Comparison of ENCODE assay signal across 13 mouse cellular contexts in the genomic region with DNA sequence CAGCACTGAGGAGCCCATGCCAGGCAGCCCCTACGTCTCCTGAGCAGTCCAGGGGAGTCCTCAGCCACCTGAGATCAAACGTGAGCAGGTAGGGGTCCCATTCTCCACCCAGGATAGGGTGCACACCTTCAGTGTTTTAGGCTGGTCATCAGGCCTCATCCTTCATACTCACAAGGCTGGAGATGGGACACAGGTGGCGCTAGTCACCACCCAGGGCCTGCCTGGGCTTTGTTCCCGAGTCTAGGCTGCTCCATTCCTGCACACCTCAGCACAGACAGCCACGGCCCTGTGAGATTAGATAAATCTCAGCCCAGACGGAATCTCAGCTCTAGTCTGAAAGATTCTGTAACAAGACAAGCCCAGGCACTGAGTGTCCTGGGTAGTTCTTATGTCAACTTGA. TPM values are rescaled to one million over a fixed set of nuclear protein-coding genes. Genes with fewer than 3 reads are reported as not detected.
DNase-seq lines count a peak whose midpoint lies in the region; ATAC-seq and TF ChIP-seq lines count a peak whose summit lies in the region.
"Had no signal": no experiment of that assay in that cellular context is flagged by ENCODE, and none has a peak within 500 bp of the region (broad histone marks: within the 10 kb centered on the region; RNA-seq: fewer than 3 reads in every experiment).

No protein-coding gene starts in this region.

- H3K9ac ChIP-seq in embryonic facial prominence, embryonic 13.5 days = 0 out of 2 replicates have a peak overlapping the region, but pooled peaks have one; percentile 4
- 0 out of 2 replicates have a peak overlapping the region, but pooled peaks have one; percentile 6 for H3K9ac ChIP-seq in midbrain, embryonic 12.5 days (replicated peaks)
- no peak overlapping the region for H3K9ac ChIP-seq in midbrain, embryonic 14.5 days (replicated peaks; ENCODE audit: low read length)
- 0 out of 2 replicates have a peak overlapping the region, but pooled peaks have one; percentile 68 for H3K9ac ChIP-seq in hindbrain, embryonic 14.5 days
- H3K9ac ChIP-seq in stomach, postnatal 0 days (ENCODE audit: low read length) = no peak overlapping the region

- 63% methylated on average over 6 of the region's 6 CpGs for WGBS in embryonic facial prominence, embryonic 13.5 days
- WGBS in embryonic facial prominence, embryonic 10.5 days = 73% methylated on average over 6 of the region's 6 CpGs
- 76% methylated on average over 6 of the region's 6 CpGs for WGBS in midbrain, embryonic 12.5 days
- 69% methylated on average over 6 of the region's 6 CpGs for WGBS in midbrain, embryonic 14.5 days
- 68% methylated on average over 6 of the region's 6 CpGs for WGBS in hindbrain, embryonic 14.5 days
- 57% methylated on average over 6 of the region's 6 CpGs for WGBS in stomach, postnatal 0 days
- WGBS in heart, embryonic 10.5 days = 52% methylated on average over 6 of the region's 6 CpGs

- ATAC-seq in embryonic facial prominence, embryonic 13.5 days (ENCODE audit: insufficient number of reproducible peaks, insufficient read depth, low FRiP score, low TSS enrichment, low read depth) = no peak
- ATAC-seq in midbrain, embryonic 12.5 days (ENCODE audit: low FRiP score, low read depth) = no peak
- ATAC-seq in midbrain, embryonic 14.5 days (ENCODE audit: low FRiP score, low TSS enrichment) = no peak
- no peak for ATAC-seq in hindbrain, embryonic 14.5 days (ENCODE audit: low FRiP score)
- no peak for ATAC-seq in stomach, postnatal 0 days (ENCODE audit: low FRiP score, low TSS enrichment)
- ATAC-seq: activated CD4-positive, CD25-positive, alpha-beta regulatory T cell, adult 4 months had no signal

- no peak overlapping the region for H3K4me3 ChIP-seq in embryonic facial prominence, embryonic 13.5 days
- H3K4me3 ChIP-seq in embryonic facial prominence, embryonic 10.5 days = no peak overlapping the region
- no peak overlapping the region for H3K4me3 ChIP-seq in midbrain, embryonic 12.5 days
- no peak overlapping the region for H3K4me3 ChIP-seq in midbrain, embryonic 14.5 days (replicated peaks; ENCODE audit: low read depth, low read length)
- H3K4me3 ChIP-seq in hindbrain, embryonic 14.5 days (replicated peaks; ENCODE audit: low read length) = peak overlapping the region; percentile 66; the same call in 1 of the 2 replicates
- no peak overlapping the region for H3K4me3 ChIP-seq in stomach, postnatal 0 days (ENCODE audit: low read depth, low read length)
- no peak overlapping the region for H3K4me3 ChIP-seq in heart, embryonic 10.5 days
- H3K4me3 ChIP-seq: heart, adult 2 months had no signal

- no peak overlapping the region for H3K27ac ChIP-seq in embryonic facial prominence, embryonic 13.5 days
- H3K27ac ChIP-seq in embryonic facial prominence, embryonic 10.5 days (replicated peaks) = no peak overlapping the region
- no peak overlapping the region for H3K27ac ChIP-seq in midbrain, embryonic 12.5 days (replicated peaks)
- H3K27ac ChIP-seq in midbrain, embryonic 14.5 days (replicated peaks; ENCODE audit: low read depth, low read length) = no peak overlapping the region
- no peak overlapping the region for H3K27ac ChIP-seq in hindbrain, embryonic 14.5 days
- no peak overlapping the region for H3K27ac ChIP-seq in stomach, postnatal 0 days (replicated peaks)
- H3K27ac ChIP-seq in heart, embryonic 10.5 days = no peak overlapping the region
- H3K27ac ChIP-seq: heart, adult 2 months had no signal

- TF ChIP-seq CTCF in stomach, postnatal 0 days (IDR thresholded peaks at IDR 0.05; ENCODE audit: low read depth) = peak; percentile 46

- no peak for DNase-seq in embryonic facial prominence, embryonic 10.5 days (ENCODE audit: low spot score)
- no peak for DNase-seq in midbrain, embryonic 14.5 days
- no peak for DNase-seq in hindbrain, embryonic 14.5 days (ENCODE audit: low spot score)
- no peak for DNase-seq in stomach, postnatal 0 days (ENCODE audit: low spot score)
- no peak for DNase-seq in thymus, postnatal 36 days
- DNase-seq in heart, embryonic 10.5 days (ENCODE audit: low spot score) = no peak
- DNase-seq: heart, adult 2 months; kidney, postnatal 25 days; lung, adult 18-20 months; thymus, postnatal 14 days had no signal

- peaks cover 11% of the 10 kb centered on the region for H3K27me3 ChIP-seq in embryonic facial prominence, embryonic 13.5 days
- peaks cover 12% of the 10 kb centered on the region for H3K27me3 ChIP-seq in embryonic facial prominence, embryonic 10.5 days (replicated peaks; ENCODE audit: low read depth, poor library complexity, severe bottlenecking)
- H3K27me3 ChIP-seq in midbrain, embryonic 12.5 days = peaks cover 15% of the 10 kb centered on the region
- H3K27me3 ChIP-seq in midbrain, embryonic 14.5 days (ENCODE audit: control insufficient read depth, insufficient read depth, low read length) = 0 out of 2 replicates have a peak, but pooled peaks cover 4% of the 10 kb centered on the region
- no peaks in the 10 kb centered on the region; the same call in 1 of the 2 replicates for H3K27me3 ChIP-seq in hindbrain, embryonic 14.5 days (ENCODE audit: control insufficient read depth, insufficient read depth, low read length)
- H3K27me3 ChIP-seq in stomach, postnatal 0 days (ENCODE audit: control insufficient read depth, insufficient read depth, low read length) = no peaks in the 10 kb centered on the region
- peaks cover 10% of the 10 kb centered on the region for H3K27me3 ChIP-seq in heart, embryonic 10.5 days (ENCODE audit: insufficient read depth, poor library complexity, severe bottlenecking)

- H3K4me2 ChIP-seq in embryonic facial prominence, embryonic 13.5 days = no peak overlapping the region
- 0 out of 2 replicates have a peak overlapping the region, but pooled peaks have one; percentile 3 for H3K4me2 ChIP-seq in midbrain, embryonic 12.5 days (replicated peaks)
- H3K4me2 ChIP-seq in midbrain, embryonic 14.5 days (ENCODE audit: low read length) = no peak overlapping the region
- no peak overlapping the region for H3K4me2 ChIP-seq in hindbrain, embryonic 14.5 days (replicated peaks)
- H3K4me2 ChIP-seq in stomach, postnatal 0 days (replicated peaks; ENCODE audit: low read depth) = no peak overlapping the region

- H3K4me1 ChIP-seq in embryonic facial prominence, embryonic 13.5 days = peaks cover 45% of the 10 kb centered on the region
- H3K4me1 ChIP-seq in embryonic facial prominence, embryonic 10.5 days = peaks cover 88% of the 10 kb centered on the region
- H3K4me1 ChIP-seq in midbrain, embryonic 12.5 days = peaks cover 41% of the 10 kb centered on the region
- H3K4me1 ChIP-seq in midbrain, embryonic 14.5 days (ENCODE audit: control insufficient read depth, insufficient read depth, low read length) = peaks cover 25% of the 10 kb centered on the region
- H3K4me1 ChIP-seq in hindbrain, embryonic 14.5 days (replicated peaks; ENCODE audit: control insufficient read depth, insufficient read depth, low read length) = peaks cover 25% of the 10 kb centered on the region
- peaks cover 5% of the 10 kb centered on the region for H3K4me1 ChIP-seq in stomach, postnatal 0 days (replicated peaks; ENCODE audit: control insufficient read depth, insufficient read depth)
- peaks cover 79% of the 10 kb centered on the region for H3K4me1 ChIP-seq in heart, embryonic 10.5 days

- no peaks in the 10 kb centered on the region for H3K36me3 ChIP-seq in embryonic facial prominence, embryonic 13.5 days
- no peaks in the 10 kb centered on the region for H3K36me3 ChIP-seq in embryonic facial prominence, embryonic 10.5 days (replicated peaks)
- H3K36me3 ChIP-seq in midbrain, embryonic 12.5 days = no peaks in the 10 kb centered on the region
- no peaks in the 10 kb centered on the region for H3K36me3 ChIP-seq in midbrain, embryonic 14.5 days (ENCODE audit: control insufficient read depth, insufficient read depth, low read length)
- H3K36me3 ChIP-seq in hindbrain, embryonic 14.5 days (replicated peaks; ENCODE audit: control insufficient read depth, insufficient read depth) = no peaks in the 10 kb centered on the region
- no peaks in the 10 kb centered on the region for H3K36me3 ChIP-seq in stomach, postnatal 0 days (ENCODE audit: control insufficient read depth, insufficient read depth, low read length)
- no peaks in the 10 kb centered on the region for H3K36me3 ChIP-seq in heart, embryonic 10.5 days

- H3K9me3 ChIP-seq in embryonic facial prominence, embryonic 13.5 days = no peaks in the 10 kb centered on the region
- H3K9me3 ChIP-seq in embryonic facial prominence, embryonic 10.5 days = no peaks in the 10 kb centered on the region
- H3K9me3 ChIP-seq in midbrain, embryonic 12.5 days = no peaks in the 10 kb centered on the region
- H3K9me3 ChIP-seq in midbrain, embryonic 14.5 days (ENCODE audit: control insufficient read depth, low read length) = no peaks in the 10 kb centered on the region
- H3K9me3 ChIP-seq in hindbrain, embryonic 14.5 days (ENCODE audit: control insufficient read depth, low read length) = no peaks in the 10 kb centered on the region
- H3K9me3 ChIP-seq in stomach, postnatal 0 days (ENCODE audit: control insufficient read depth, low read length) = no peaks in the 10 kb centered on the region
- H3K9me3 ChIP-seq in heart, embryonic 10.5 days = no peaks in the 10 kb centered on the region

- no peak for TF ChIP-seq EP300 in stomach, postnatal 0 days (optimal IDR thresholded peaks at IDR 0.05)

RNA-seq across cellular contexts. Expression of gene Slc7a5, which starts 3.5 kb away (rescaled TPM):
- polyA plus RNA-seq in embryonic facial prominence, embryonic 13.5 days (2015; fragmentation: Nextera tagmentation; extraction: Ambion mirVana) = 16.1 and 18.3 TPM in 2 replicates
- 18.7 and 21.0 TPM in 2 replicates for polyA plus RNA-seq in embryonic facial prominence, embryonic 10.5 days (2016; fragmentation: Nextera tagmentation; extraction: Ambion mirVana)
- polyA plus RNA-seq in midbrain, embryonic 12.5 days (2016; fragmentation: Nextera tagmentation; extraction: Ambion mirVana) = 37.6 and 37.9 TPM in 2 replicates
- 42.0 and 54.0 TPM in 2 replicates for polyA plus RNA-seq in midbrain, embryonic 14.5 days (2014; fragmentation: Nextera tagmentation; extraction: Ambion mirVana)
- 57.3 and 65.0 TPM in 2 replicates for polyA plus RNA-seq in hindbrain, embryonic 14.5 days (2014; fragmentation: Nextera tagmentation; extraction: Ambion mirVana)
- polyA plus RNA-seq in stomach, postnatal 0 days (2015; fragmentation: Nextera tagmentation; extraction: Ambion mirVana) = 8.9 and 9.3 TPM in 2 replicates
- 18.7 and 20.9 TPM in 2 replicates for polyA plus RNA-seq in heart, embryonic 10.5 days (2016; fragmentation: Nextera tagmentation; extraction: Ambion mirVana)

RNA-seq across cellular contexts. Expression of gene Car5a, which starts 40.7 kb away (rescaled TPM):
- polyA plus RNA-seq in embryonic facial prominence, embryonic 13.5 days (2015; fragmentation: Nextera tagmentation; extraction: Ambion mirVana) = not detected in 2 replicates
- polyA plus RNA-seq in embryonic facial prominence, embryonic 10.5 days (2016; fragmentation: Nextera tagmentation; extraction: Ambion mirVana) = not detected in 2 replicates
- polyA plus RNA-seq in midbrain, embryonic 12.5 days (2016; fragmentation: Nextera tagmentation; extraction: Ambion mirVana) = 0.23 TPM in 1 of 2 replicates, not detected in the other
- polyA plus RNA-seq in midbrain, embryonic 14.5 days (2014; fragmentation: Nextera tagmentation; extraction: Ambion mirVana) = not detected in 2 replicates
- not detected in 2 replicates for polyA plus RNA-seq in hindbrain, embryonic 14.5 days (2014; fragmentation: Nextera tagmentation; extraction: Ambion mirVana)
- 0.12 and 0.30 TPM in 2 replicates for polyA plus RNA-seq in stomach, postnatal 0 days (2015; fragmentation: Nextera tagmentation; extraction: Ambion mirVana)
- not detected in 2 replicates for polyA plus RNA-seq in heart, embryonic 10.5 days (2016; fragmentation: Nextera tagmentation; extraction: Ambion mirVana)
- polyA plus RNA-seq: heart, adult 2 months had no signal

RNA-seq across cellular contexts. Expression of gene Banp, which starts 45.6 kb away (rescaled TPM):
- polyA plus RNA-seq in embryonic facial prominence, embryonic 13.5 days (2015; fragmentation: Nextera tagmentation; extraction: Ambion mirVana) = 42.6 and 49.4 TPM in 2 replicates
- polyA plus RNA-seq in embryonic facial prominence, embryonic 10.5 days (2016; fragmentation: Nextera tagmentation; extraction: Ambion mirVana) = 55.2 and 64.8 TPM in 2 replicates
- polyA plus RNA-seq in midbrain, embryonic 12.5 days (2016; fragmentation: Nextera tagmentation; extraction: Ambion mirVana) = 58.8 and 66.6 TPM in 2 replicates
- polyA plus RNA-seq in midbrain, embryonic 14.5 days (2014; fragmentation: Nextera tagmentation; extraction: Ambion mirVana) = 47.7 and 48.7 TPM in 2 replicates
- 37.8 and 50.5 TPM in 2 replicates for polyA plus RNA-seq in hindbrain, embryonic 14.5 days (2014; fragmentation: Nextera tagmentation; extraction: Ambion mirVana)
- 9.0 and 10.0 TPM in 2 replicates for polyA plus RNA-seq in stomach, postnatal 0 days (2015; fragmentation: Nextera tagmentation; extraction: Ambion mirVana)
- polyA plus RNA-seq in heart, embryonic 10.5 days (2016; fragmentation: Nextera tagmentation; extraction: Ambion mirVana) = 35.8 and 58.5 TPM in 2 replicates

Comparison
In these comparisons a context has a peak if more than half of its experiments do, and no peak if none do; other contexts are left out.
1. H3K9ac ChIP-seq: peak in embryonic facial prominence, embryonic 13.5 days (single experiment), midbrain, embryonic 12.5 days (single experiment) and hindbrain, embryonic 14.5 days (single experiment); none in midbrain, embryonic 14.5 days (single experiment) and stomach, postnatal 0 days (single experiment).